Mouse (Mus musculus): ENCODE data around the gene Mri1.

The Mri1 gene

GRCm38 (mm10) chr8:84236998-84237473, 20.1 kb downstream of the Mri1 start, which contains the start of gene Zswim4:
TSS of gene Zswim4 (minus strand) at chr8:84237055.
- peak; percentile 92 for DNase-seq (ENCODE audit: low spot score)

GRCm38 (mm10) chr8:84236410-84236997, 20.6 kb downstream of the Mri1 start:
- no peak for DNase-seq (ENCODE audit: low spot score)

GRCm38 (mm10) chr8:84235746-84236409, 21.2 kb downstream of the Mri1 start:
- DNase-seq (ENCODE audit: low spot score) = no peak

GRCm38 (mm10) chr8:84233055-84233454, 24.1 kb downstream of the Mri1 start:
- DNase-seq (ENCODE audit: low spot score) = no peak

GRCm38 (mm10) chr8:84230735-84231134, 26.4 kb downstream of the Mri1 start:
- no peak for DNase-seq (ENCODE audit: low spot score)

GRCm38 (mm10) chr8:84223322-84224029, 33.6 kb downstream of the Mri1 start:
- no peak for DNase-seq (ENCODE audit: low spot score)

GRCm38 (mm10) chr8:84222566-84223165, 34.5 kb downstream of the Mri1 start:
- no peak for DNase-seq (ENCODE audit: low spot score)

GRCm38 (mm10) chr8:84220105-84220504, 37.0 kb downstream of the Mri1 start:
- DNase-seq (ENCODE audit: low spot score) = no peak

- DNase-seq (ENCODE audit: low spot score) = no peak
Observed at GRCm38 (mm10) chr8:84218143-84218542, 39.0 kb downstream of the Mri1 start.

- no peak for DNase-seq (ENCODE audit: low spot score)
Observed at GRCm38 (mm10) chr8:84217206-84217605, 39.9 kb downstream of the Mri1 start.

GRCm38 (mm10) chr8:84213277-84213676, 43.8 kb downstream of the Mri1 start:
- no peak for DNase-seq (ENCODE audit: low spot score)

- DNase-seq (ENCODE audit: low spot score) = no peak
Observed at GRCm38 (mm10) chr8:84211881-84212563, 45.1 kb downstream of the Mri1 start.

GRCm38 (mm10) chr8:84211202-84211601, 45.9 kb downstream of the Mri1 start:
- DNase-seq (ENCODE audit: low spot score) = no peak

GRCm38 (mm10) chr8:84210167-84210791, 46.8 kb downstream of the Mri1 start:
- DNase-seq (ENCODE audit: low spot score) = peak; percentile 78

- no peak for DNase-seq (ENCODE audit: low spot score)
Observed at GRCm38 (mm10) chr8:84208381-84209380, 48.4 kb downstream of the Mri1 start.

GRCm38 (mm10) chr8:84207811-84208210, 49.3 kb downstream of the Mri1 start:
- DNase-seq (ENCODE audit: low spot score) = peak; percentile 34

GRCm38 (mm10) chr8:84206666-84207065, 50.5 kb downstream of the Mri1 start:
- no peak for DNase-seq (ENCODE audit: low spot score)

- DNase-seq (ENCODE audit: low spot score) = no peak
Observed at GRCm38 (mm10) chr8:84205073-84205472, 52.1 kb downstream of the Mri1 start.

GRCm38 (mm10) chr8:84203975-84204772, 53.0 kb downstream of the Mri1 start:
- DNase-seq (ENCODE audit: low spot score) = peak; percentile 38
